Mouse (Mus musculus) kidney, postnatal 0 days (tissue): ENCODE data around the gene Lars2. TPM values are rescaled to one million over a fixed set of nuclear protein-coding genes. Genes with fewer than 3 reads are reported as not detected.

Source experiments
- ATAC-seq: fragments of 200-750 bp; cut with Nextera tagmentation; replicated peaks from 2 replicates; pipeline ENCODE4 v1.8.0; 2017; ENCODE audit warnings: low read depth, moderate number of reproducible peaks, moderate TSS enrichment, moderate library complexity; ENCODE audit not compliant: low FRiP score
- DNase-seq: peaks from one replicate; pipeline ENCODE4 v3.0.0-alpha.2; 2016; ENCODE audit warnings: low spot score
- H3K27ac ChIP-seq: fragments of 300-500 bp; sonication (generic); 2 replicates; pipeline ENCODE4 v1.5.1; 2014; ENCODE audit warnings: mild to moderate bottlenecking
- H3K27me3 ChIP-seq: fragments of 300-500 bp; sonication (generic); 2 replicates; pipeline ENCODE4 v1.6.1; 2014; ENCODE audit warnings: low read length, mixed read lengths; ENCODE audit not compliant: insufficient read depth
- H3K36me3 ChIP-seq: fragments of 300-500 bp; sonication (generic); 2 replicates; pipeline ENCODE4 v1.6.1; 2014; ENCODE audit warnings: low read length, mixed read lengths; ENCODE audit not compliant: insufficient read depth
- H3K4me1 ChIP-seq: fragments of 300-500 bp; sonication (generic); replicated peaks from 2 replicates; pipeline ENCODE4 v1.6.1; 2014; ENCODE audit warnings: antibody characterized with exemption, low read length, mixed read lengths; ENCODE audit not compliant: insufficient read depth
- H3K4me2 ChIP-seq: fragments of 300-500 bp; sonication (generic); 2 replicates; pipeline ENCODE4 v1.6.1; 2014; ENCODE audit warnings: mild to moderate bottlenecking, low read length, moderate library complexity, mixed read lengths
- H3K4me3 ChIP-seq: fragments of 300-500 bp; sonication (generic); replicated peaks from 2 replicates; pipeline ENCODE4 v1.5.1; 2014; ENCODE audit warnings: low read depth, low read length
- H3K9ac ChIP-seq: fragments of 300-500 bp; sonication (generic); 2 replicates; pipeline ENCODE4 v1.6.1; 2014; ENCODE audit warnings: low read depth, low read length
- H3K9me3 ChIP-seq: fragments of 300-500 bp; sonication (generic); replicated peaks from 2 replicates; pipeline ENCODE4 v1.6.1; 2016; ENCODE audit warnings: low read length, inconsistent platforms, mixed read lengths
- CTCF ChIP-seq: IDR thresholded peaks from 2 replicates; pipeline ENCODE4 v1.5.1; 2016; ENCODE audit warnings: antibody characterized with exemption, low read depth, mild to moderate bottlenecking, moderate library complexity
- WGBS: fragments of 180-500 bp; shearing (Covaris S2); extraction: QIAGEN DNeasy Blood & Tissue Kit; methylation state at CpG from one replicate; pipeline ENCODE4 v1.1.7; 2014; 5-methylcytosine and 5-hydroxymethylcytosine counted together
- polyA plus RNA-seq: library from polyadenylated mRNA; unstranded; fragments of >200 nt; fragmentation: Nextera tagmentation; extraction: Ambion mirVana; gene quantifications from 2 replicates; pipeline ENCODE4 v1.2.1, GENCODE M21; 2015

Gene Lars2
- polyA plus RNA-seq, 1 experiment from 2014 or later, result 1,696 TPM

DNA sequence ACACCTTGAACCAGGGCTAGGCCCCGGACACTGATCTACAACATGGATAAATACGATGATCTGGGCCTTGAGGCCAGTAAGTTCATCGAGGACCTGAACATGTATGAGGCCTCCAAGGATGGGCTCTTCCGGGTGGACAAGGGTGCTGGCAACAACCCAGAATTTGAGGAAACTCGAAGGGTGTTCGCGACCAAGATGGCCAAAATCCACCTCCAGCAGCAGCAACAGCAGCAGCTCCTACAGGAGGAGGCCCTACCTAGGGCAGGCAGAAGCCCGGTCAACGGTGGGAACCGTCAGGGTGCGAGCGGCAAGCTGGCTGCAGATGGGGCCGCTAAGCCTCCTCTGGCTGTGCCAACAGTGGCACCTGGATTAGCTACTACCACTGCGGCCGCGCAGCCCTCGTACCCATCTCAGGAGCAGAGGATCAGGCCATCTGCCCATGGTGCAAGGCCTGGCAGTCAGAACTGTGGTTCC lies 112.5 kb downstream of the Lars2 start:
- peak overlapping the region; percentile 55 for H3K4me3 ChIP-seq
- ATAC-seq, result peak; percentile 6; the same call in 1 of the 2 replicates
- no peaks in the 10 kb centered on the region for H3K27me3 ChIP-seq
- DNase-seq, result no peak
- peaks cover 7% of the 10 kb centered on the region; the same call in 1 of the 2 replicates for H3K36me3 ChIP-seq
- H3K4me2 ChIP-seq, result peak overlapping the region; percentile 88
- peak overlapping the region; percentile 89 for H3K27ac ChIP-seq
- WGBS, result 13% methylated on average over 17 of the region's 17 CpGs
- no peak for TF ChIP-seq CTCF
- peaks cover 28% of the 10 kb centered on the region for H3K4me1 ChIP-seq
- no peaks in the 10 kb centered on the region for H3K9me3 ChIP-seq
- peak overlapping the region; percentile 66 for H3K9ac ChIP-seq

DNA sequence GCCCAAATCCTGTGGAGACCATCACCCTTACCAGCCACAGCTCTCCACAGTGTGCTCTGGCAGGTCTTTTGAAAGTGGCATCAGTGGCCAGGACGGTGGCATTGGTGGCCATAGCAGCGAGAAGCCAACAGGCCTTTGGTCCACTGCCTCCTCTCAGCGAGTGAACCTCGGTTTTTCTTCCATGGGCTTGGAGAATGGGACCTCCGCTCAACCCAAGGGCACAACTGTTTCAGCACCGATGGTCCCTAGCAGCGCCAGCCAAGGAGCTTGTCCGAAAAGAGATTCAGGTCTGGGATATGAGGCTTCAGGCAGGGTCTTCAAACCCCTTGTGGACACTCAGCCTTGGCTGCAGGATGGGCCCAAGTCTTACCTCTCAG lies 113.1 kb downstream of the Lars2 start:
- Histone ChIP-seq H3K9me3 (no peaks in the 10 kb centered on the region), H3K36me3 (peaks cover 7% of the 10 kb centered on the region; the same call in 1 of the 2 replicates), H3K9ac (peak overlapping the region; percentile 66), H3K27me3 (no peaks in the 10 kb centered on the region), H3K4me2 (peak overlapping the region; percentile 88), H3K4me1 (peaks cover 28% of the 10 kb centered on the region), H3K27ac (no peak overlapping the region), H3K4me3 (peak overlapping the region; percentile 55)
- ATAC-seq (no peak), DNase-seq (no peak)
- no peak for TF ChIP-seq CTCF
- WGBS, result 83% methylated on average over 8 of the region's 8 CpGs

DNA sequence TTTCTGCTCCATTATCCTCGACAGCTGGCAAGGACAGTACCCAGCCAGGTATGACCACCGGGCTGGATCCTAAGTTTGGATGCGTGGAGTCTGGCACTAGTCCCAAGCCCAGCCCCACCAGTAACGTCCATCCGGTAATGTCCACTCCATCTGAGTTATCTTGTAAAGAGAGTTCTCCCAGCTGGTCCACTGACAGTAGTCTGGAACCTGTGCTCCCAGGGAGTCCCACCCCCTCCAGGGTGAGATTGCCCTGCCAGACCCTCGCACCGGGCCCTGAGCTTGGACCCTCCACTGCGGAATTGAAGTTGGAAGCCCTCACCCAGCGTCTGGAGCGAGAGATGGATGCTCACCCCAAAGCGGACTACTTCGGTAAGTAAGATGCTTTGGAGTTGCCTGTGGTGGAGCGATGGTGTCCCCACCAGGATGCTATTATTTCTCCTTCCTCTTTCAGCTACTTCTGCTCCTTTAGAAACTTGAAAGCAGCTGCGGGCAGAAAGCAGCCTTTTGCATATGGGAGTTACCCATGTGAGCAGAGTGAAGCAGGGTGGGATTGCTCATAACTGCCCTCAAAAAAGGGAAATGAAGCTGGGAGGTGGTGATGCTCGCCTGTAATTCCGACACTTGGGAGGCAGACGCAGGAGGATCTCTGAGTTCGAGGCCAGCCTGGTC lies 113.7 kb downstream of the Lars2 start:
- DNase-seq (no peak), ATAC-seq (no peak)
- no peaks in the 10 kb centered on the region for H3K27me3 ChIP-seq
- no peak overlapping the region for H3K27ac ChIP-seq
- H3K9ac ChIP-seq, result peak overlapping the region; percentile 66
- H3K4me3 ChIP-seq, result peak overlapping the region; percentile 55
- no peak for TF ChIP-seq CTCF
- H3K9me3 ChIP-seq, result no peaks in the 10 kb centered on the region
- H3K4me1 ChIP-seq, result peaks cover 28% of the 10 kb centered on the region
- H3K36me3 ChIP-seq, result peaks cover 7% of the 10 kb centered on the region; the same call in 1 of the 2 replicates
- WGBS, result 66% methylated on average over 18 of the region's 18 CpGs
- peak overlapping the region; percentile 88 for H3K4me2 ChIP-seq

DNA sequence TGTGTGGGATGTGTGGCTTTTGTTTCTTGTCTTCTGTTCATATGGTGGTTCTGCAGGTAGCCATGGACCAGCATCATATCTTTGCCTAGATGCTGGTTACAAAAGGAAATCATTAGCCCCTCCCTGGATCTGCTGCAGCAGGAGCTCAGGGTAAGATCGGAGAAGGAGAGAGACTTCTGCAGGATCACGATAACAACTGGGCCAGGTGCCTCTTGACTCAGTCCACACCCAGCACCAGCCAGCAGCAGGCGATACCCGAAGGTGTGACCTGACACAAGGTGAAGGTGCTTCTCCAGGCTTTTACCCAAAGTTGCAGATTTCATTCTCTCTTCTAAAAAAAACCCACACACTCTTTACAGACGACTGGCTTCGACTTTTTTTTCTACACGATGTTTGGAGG lies 114.4 kb downstream of the Lars2 start:
- Histone ChIP-seq H3K4me1 (peaks cover 28% of the 10 kb centered on the region), H3K27me3 (no peaks in the 10 kb centered on the region), H3K9me3 (no peaks in the 10 kb centered on the region), H3K36me3 (peaks cover 7% of the 10 kb centered on the region; the same call in 1 of the 2 replicates), H3K27ac (no peak overlapping the region), H3K4me3 (peak overlapping the region; percentile 55), H3K4me2 (peak overlapping the region; percentile 88), H3K9ac (0 out of 2 replicates have a peak overlapping the region, but pooled peaks have one; percentile 35)
- ATAC-seq, result no peak
- DNase-seq, result no peak
- WGBS, result 51% methylated on average over 7 of the region's 7 CpGs
- TF ChIP-seq CTCF, result no peak

DNA sequence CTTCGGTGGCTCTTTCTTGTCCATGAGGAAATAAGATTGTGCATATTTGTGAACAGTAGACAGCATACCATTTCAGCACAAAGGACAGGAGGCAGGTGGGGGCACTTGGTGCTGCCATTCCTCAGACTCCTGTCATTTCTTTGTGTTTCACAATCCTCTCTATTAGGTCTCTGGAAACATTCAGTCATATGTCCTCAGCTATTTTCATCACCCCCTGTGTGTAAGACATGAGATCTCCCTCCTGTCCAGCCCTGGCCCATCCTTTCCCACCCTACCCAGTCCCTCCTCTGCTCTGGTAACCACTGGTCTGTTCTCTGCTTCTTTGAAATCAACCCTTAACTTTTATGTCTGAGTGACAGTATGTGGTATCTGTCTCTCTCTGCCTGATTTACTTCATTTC lies 116.9 kb downstream of the Lars2 start:
- 92% methylated on average over 1 of the region's 1 CpGs for WGBS
- Histone ChIP-seq H3K4me3 (no peak overlapping the region), H3K4me2 (no peak overlapping the region), H3K27ac (no peak overlapping the region), H3K9me3 (no peaks in the 10 kb centered on the region), H3K36me3 (peaks cover 7% of the 10 kb centered on the region; the same call in 1 of the 2 replicates), H3K9ac (no peak overlapping the region), H3K27me3 (no peaks in the 10 kb centered on the region), H3K4me1 (peaks cover 32% of the 10 kb centered on the region)
- DNase-seq (no peak), ATAC-seq (no peak)
- no peak for TF ChIP-seq CTCF

DNA sequence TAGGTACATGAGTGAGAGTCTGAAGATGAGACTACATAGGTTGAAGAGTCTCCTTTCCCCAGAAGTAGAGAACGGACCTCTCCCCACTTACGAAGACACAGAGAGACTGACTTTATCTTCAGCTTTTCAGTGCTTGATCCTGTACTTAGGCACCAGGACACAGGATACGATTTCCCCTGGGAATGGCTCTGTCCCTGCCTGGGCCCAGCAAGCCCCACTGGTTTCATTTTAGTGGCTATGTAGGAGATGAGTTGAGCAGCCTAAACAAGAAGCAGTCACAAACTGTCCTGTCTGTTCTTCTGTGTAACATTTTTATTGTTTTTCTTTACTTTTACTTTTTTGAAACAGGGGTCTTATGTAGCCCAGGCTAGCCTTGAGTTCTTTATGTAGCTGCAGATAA lies 118.1 kb downstream of the Lars2 start:
- WGBS, result 94% methylated on average over 3 of the region's 3 CpGs
- H3K4me2 ChIP-seq, result no peak overlapping the region
- no peak for ATAC-seq
- H3K4me3 ChIP-seq, result no peak overlapping the region
- no peak for DNase-seq
- no peak for TF ChIP-seq CTCF
- peaks cover 33% of the 10 kb centered on the region for H3K4me1 ChIP-seq
- no peaks in the 10 kb centered on the region for H3K9me3 ChIP-seq
- H3K36me3 ChIP-seq, result peaks cover 7% of the 10 kb centered on the region; the same call in 1 of the 2 replicates
- no peak overlapping the region for H3K27ac ChIP-seq
- no peaks in the 10 kb centered on the region for H3K27me3 ChIP-seq
- H3K9ac ChIP-seq, result no peak overlapping the region
